Mouse (Mus musculus) megakaryocyte, embryonic 14.5 days (primary cell): ENCODE results near the gene Gm28043.

ENCODE experiments used
- FLI1 ChIP-seq: IDR thresholded peaks from 2 replicates; pipeline ENCODE4 v1.6.1; 2012; ENCODE audit warnings: low read length, inconsistent platforms, mixed read lengths
- GATA1 ChIP-seq: IDR thresholded peaks from 3 replicates; pipeline ENCODE4 v1.6.1; 2012; ENCODE audit warnings: mixed read lengths, low read length, inconsistent platforms, borderline replicate concordance

DNA sequence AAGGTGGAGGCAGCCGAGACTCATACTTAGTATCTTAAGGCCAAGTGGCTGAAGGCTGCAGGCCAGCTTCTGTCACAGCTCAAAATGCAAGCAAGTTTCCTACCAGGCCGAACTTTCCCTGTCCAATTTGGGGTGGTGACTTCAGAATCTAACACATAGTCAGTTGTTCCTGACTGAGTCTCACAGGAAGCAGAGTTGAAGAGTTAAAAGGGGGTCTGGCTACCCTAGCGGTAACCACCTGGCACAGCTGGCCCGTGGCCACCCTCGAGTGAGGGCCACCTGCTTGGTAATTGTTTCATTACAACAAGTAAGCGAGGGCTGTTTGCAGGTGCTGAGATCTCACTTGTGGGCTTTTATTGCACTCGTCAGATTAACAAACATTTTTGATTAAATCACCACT is 97.9 kb downstream of the Gm28043 start:
- TF ChIP-seq GATA1 = no peak
- no peak for TF ChIP-seq FLI1
